ENCODE assay signal across 8 mouse cellular contexts in genomic region chr4:35225734-35226495, GRCm38 (mm10). TPM values are rescaled to one million over a fixed set of nuclear protein-coding genes. Genes with fewer than 3 reads are reported as not detected.
DNase-seq lines count a peak whose midpoint lies in the region; ATAC-seq lines count a peak whose summit lies in the region.

Gene C9orf72 (minus strand): TSS chr4:35226175.

- peaks cover 8% of the 10 kb centered on the region; the same call in 1 of the 2 replicates for H3K4me1 ChIP-seq in hindbrain, embryonic 12.5 days

- H3K9ac ChIP-seq in hindbrain, embryonic 12.5 days = peak within 1 kb of the TSS; percentile 90

- H3K4me3 ChIP-seq in hindbrain, embryonic 12.5 days = peak within 1 kb of the TSS; percentile 90

- no peaks in the 10 kb centered on the region for H3K27me3 ChIP-seq in hindbrain, embryonic 12.5 days

- H3K27ac ChIP-seq in hindbrain, embryonic 12.5 days = peak within 1 kb of the TSS; percentile 86

- H3K36me3 ChIP-seq in hindbrain, embryonic 12.5 days = no peaks in the 10 kb centered on the region

- peak within 1 kb of the TSS; percentile 74 for H3K4me2 ChIP-seq in hindbrain, embryonic 12.5 days (replicated peaks)

- WGBS in hindbrain, embryonic 12.5 days = under 1% methylated on average over 48 of the region's 51 CpGs

- H3K9me3 ChIP-seq in hindbrain, embryonic 12.5 days (replicated peaks) = no peaks in the 10 kb centered on the region

- peak; percentile 99 for ATAC-seq in hindbrain, embryonic 12.5 days (ENCODE audit: low FRiP score)

- DNase-seq in NIH3T3 (ENCODE audit: low read depth) = peak; percentile 97
- peak; percentile 98 for DNase-seq in cerebellum, postnatal 10 days
- peak; percentile 93 to 95 for DNase-seq in frontal cortex, postnatal 10 days (ENCODE audit: low spot score in 2 of 2)
- DNase-seq in layer of hippocampus, postnatal 14 days (ENCODE audit: low spot score in 2 of 2) = peak; percentile 96 to 98
- peak; percentile 97 for DNase-seq in lung, postnatal 14 days
- DNase-seq in retina, adult 2 months (ENCODE audit: low read depth, low spot score) = peak; percentile 96
- DNase-seq in thymus, postnatal 36 days = peak; percentile 93 to 95

RNA-seq across cellular contexts. Expression of gene C9orf72, which starts in this region (rescaled TPM):
- 24.7 and 26.4 TPM in 2 replicates for polyA plus RNA-seq in hindbrain, embryonic 12.5 days (2016; fragmentation: Nextera tagmentation; extraction: Ambion mirVana)
- 10 to 100 TPM; 30.1 to 33.1 TPM for total RNA-seq in layer of hippocampus, postnatal 14 days (2021)

Comparison
In these comparisons a context has a peak if more than half of its experiments do, and no peak if none do; other contexts are left out.
1. Peak in every context shown above with its lines: DNase-seq, ATAC-seq, H3K4me3 ChIP-seq and H3K27ac ChIP-seq.